Mouse (Mus musculus) neural tube, embryonic 11.5 days (tissue): ENCODE measurements at regions not wholly inside any gene's neighbourhood (a gene's known extent, or its start where the extent isn't known, plus 50 kb on each side); places are given as distances from the start of the nearest gene placed in this dataset.
"Not testable (repeated sequence)": the region's sequence is repeated elsewhere in the genome, so short reads cannot be mapped to it uniquely, and the experiment has no call there.

Experiments
- ATAC-seq: fragments of 200-750 bp; cut with Nextera tagmentation; 2 replicates; pipeline ENCODE4 v1.8.0; 2017; ENCODE audit warnings: moderate number of reproducible peaks, mild to moderate bottlenecking, moderate TSS enrichment, moderate library complexity; ENCODE audit not compliant: insufficient read depth, low FRiP score, low TSS enrichment
- DNase-seq: peaks from one replicate; pipeline ENCODE4 v3.0.0-alpha.2; 2015; ENCODE audit warnings: low spot score
- H3K27ac ChIP-seq: fragments of 300-500 bp; sonication (generic); 2 replicates; pipeline ENCODE4 v1.5.1; 2014; ENCODE audit warnings: low read depth, mild to moderate bottlenecking, low read length
- H3K27me3 ChIP-seq: fragments of 300-500 bp; sonication (generic); 2 replicates; pipeline ENCODE4 v1.6.1; 2014; ENCODE audit warnings: mild to moderate bottlenecking, low read length, mixed read lengths; ENCODE audit not compliant: control insufficient read depth, insufficient read depth
- H3K36me3 ChIP-seq: fragments of 300-500 bp; sonication (generic); 2 replicates; pipeline ENCODE4 v1.6.1; 2014; ENCODE audit warnings: mild to moderate bottlenecking, low read length, moderate library complexity, mixed read lengths; ENCODE audit not compliant: control insufficient read depth, insufficient read depth
- H3K4me1 ChIP-seq: fragments of 300-500 bp; sonication (generic); 2 replicates; pipeline ENCODE4 v1.6.1; 2014; ENCODE audit warnings: low read length, mixed read lengths; ENCODE audit not compliant: control insufficient read depth, insufficient read depth
- H3K4me2 ChIP-seq: fragments of 300-500 bp; sonication (generic); 2 replicates; pipeline ENCODE4 v1.6.1; 2014; ENCODE audit warnings: low read depth, mild to moderate bottlenecking, moderate library complexity
- H3K4me3 ChIP-seq: fragments of 300-500 bp; sonication (generic); 2 replicates; pipeline ENCODE4 v1.5.1; 2014; ENCODE audit warnings: low read depth, low read length
- H3K9ac ChIP-seq: fragments of 300-500 bp; sonication (generic); 2 replicates; pipeline ENCODE4 v1.6.1; 2014; ENCODE audit warnings: mild to moderate bottlenecking, low read length
- H3K9me3 ChIP-seq: fragments of 300-500 bp; sonication (generic); 2 replicates; pipeline ENCODE4 v1.6.1; 2016; ENCODE audit warnings: low read length; ENCODE audit not compliant: control insufficient read depth
- WGBS: fragments of 180-500 bp; shearing (Covaris S2); extraction: QIAGEN DNeasy Blood & Tissue Kit; methylation state at CpG from one replicate; pipeline ENCODE4 v1.1.7; 2014; 5-methylcytosine and 5-hydroxymethylcytosine counted together

DNA sequence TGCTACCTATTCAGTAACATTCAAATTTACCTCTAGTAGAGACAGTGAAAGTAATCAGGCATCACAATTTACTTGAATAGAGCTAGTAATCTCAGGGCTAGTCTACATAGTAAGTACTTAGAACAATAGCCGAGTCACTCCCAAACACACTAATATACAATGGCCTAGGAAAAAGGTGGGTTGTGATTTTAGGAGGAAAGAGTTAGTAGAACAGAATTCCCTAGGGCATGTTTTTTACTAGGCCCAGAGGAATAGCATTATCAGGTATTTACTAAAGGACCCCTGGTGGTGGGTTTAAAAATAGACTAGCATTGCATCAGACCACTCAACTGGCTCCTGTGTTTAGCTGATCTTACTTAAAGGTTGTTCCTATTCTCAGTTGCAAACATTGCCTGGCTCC is 535.8 kb downstream of the Mat2b start:
- not testable (repeated sequence) for DNase-seq, ATAC-seq
- 85% methylated on average over 1 of the region's 1 CpGs for WGBS

DNA sequence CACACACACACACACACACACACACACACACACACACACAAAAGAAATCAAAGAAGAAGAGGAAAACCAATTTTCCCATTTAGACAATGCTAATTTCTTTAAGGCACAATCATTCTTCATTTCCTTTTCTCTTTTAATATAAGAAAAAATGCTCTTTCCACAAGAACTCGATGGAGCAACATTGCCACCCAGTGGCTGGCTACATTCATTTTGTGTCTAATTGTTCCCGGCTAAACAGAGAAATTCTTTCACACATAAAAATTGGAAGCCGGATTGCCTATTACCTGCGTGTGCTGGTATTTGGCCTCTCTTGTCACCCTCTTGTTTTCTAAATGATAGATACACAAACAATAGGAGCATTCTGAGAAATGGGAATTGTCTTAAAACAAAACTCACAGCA is 545.7 kb downstream of the Mat2b start:
- H3K27ac ChIP-seq, result no peak overlapping the region
- no peak overlapping the region for H3K9ac ChIP-seq
- no peaks in the 10 kb centered on the region for H3K9me3 ChIP-seq
- H3K36me3 ChIP-seq, result no peaks in the 10 kb centered on the region
- DNase-seq (peak; percentile 73), ATAC-seq (no peak)
- no peak overlapping the region for H3K4me2 ChIP-seq
- WGBS, result 28% methylated on average over 4 of the region's 4 CpGs
- no peak overlapping the region for H3K4me3 ChIP-seq
- no peaks in the 10 kb centered on the region for H3K27me3 ChIP-seq
- no peaks in the 10 kb centered on the region for H3K4me1 ChIP-seq

More for the DNA sequence above, 535.8 kb downstream of the Mat2b start:
- H3K27me3 ChIP-seq, H3K9me3 ChIP-seq, H3K4me2 ChIP-seq, H3K9ac ChIP-seq, H3K27ac ChIP-seq, H3K36me3 ChIP-seq, H3K4me1 ChIP-seq, H3K4me3 ChIP-seq: not testable (repeated sequence)

DNA sequence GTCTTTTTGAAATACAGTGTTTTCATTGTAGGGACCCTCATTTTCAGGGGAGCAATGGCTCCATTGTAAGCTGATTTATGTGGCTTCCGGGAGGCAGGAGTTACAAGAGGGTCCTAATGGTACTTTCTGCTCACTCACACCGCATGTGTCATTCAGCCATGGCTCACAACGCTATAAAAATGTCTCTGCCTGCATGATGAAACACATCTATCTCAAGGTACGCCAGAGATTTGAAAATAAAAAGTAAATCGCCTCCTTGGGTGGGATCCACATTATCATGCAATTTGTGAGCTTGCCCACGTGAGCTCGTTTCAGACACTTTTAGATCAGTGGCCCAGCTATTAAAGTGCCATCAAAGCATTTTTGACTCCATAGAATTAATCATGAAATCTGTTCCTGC is 557.2 kb downstream of the Mat2b start:
- Histone ChIP-seq H3K36me3 (no peaks in the 10 kb centered on the region), H3K4me3 (no peak overlapping the region), H3K9ac (no peak overlapping the region), H3K27me3 (no peaks in the 10 kb centered on the region), H3K4me1 (no peaks in the 10 kb centered on the region), H3K9me3 (no peaks in the 10 kb centered on the region), H3K4me2 (no peak overlapping the region), H3K27ac (no peak overlapping the region)
- 38% methylated on average over 7 of the region's 7 CpGs for WGBS
- ATAC-seq (no peak), DNase-seq (no peak)

DNA sequence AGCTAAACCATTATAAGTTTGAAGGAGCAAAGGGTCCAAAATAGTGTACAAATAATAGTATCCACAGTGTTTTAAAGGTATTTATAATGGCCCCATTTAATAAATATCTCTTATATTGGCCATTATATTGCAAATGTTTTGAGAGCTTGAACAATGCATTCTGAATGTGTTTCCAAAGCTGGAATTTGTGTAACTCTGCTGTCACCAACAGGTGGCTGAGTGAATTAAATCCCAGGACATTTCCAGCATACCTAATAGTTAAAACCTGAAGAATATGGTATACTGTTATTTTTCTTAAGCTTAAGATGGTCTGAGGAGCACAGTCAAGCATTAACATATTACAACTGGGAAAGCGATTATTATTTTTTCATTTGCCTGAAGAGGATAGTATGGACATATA is 592.4 kb downstream of the Mat2b start:
- Histone ChIP-seq H3K4me2 (no peak overlapping the region), H3K9me3 (no peaks in the 10 kb centered on the region), H3K9ac (no peak overlapping the region), H3K27ac (no peak overlapping the region), H3K27me3 (no peaks in the 10 kb centered on the region), H3K36me3 (no peaks in the 10 kb centered on the region), H3K4me1 (no peaks in the 10 kb centered on the region), H3K4me3 (no peak overlapping the region)
- 94% methylated on average over 1 of the region's 1 CpGs for WGBS
- ATAC-seq (no peak), DNase-seq (no peak)

DNA sequence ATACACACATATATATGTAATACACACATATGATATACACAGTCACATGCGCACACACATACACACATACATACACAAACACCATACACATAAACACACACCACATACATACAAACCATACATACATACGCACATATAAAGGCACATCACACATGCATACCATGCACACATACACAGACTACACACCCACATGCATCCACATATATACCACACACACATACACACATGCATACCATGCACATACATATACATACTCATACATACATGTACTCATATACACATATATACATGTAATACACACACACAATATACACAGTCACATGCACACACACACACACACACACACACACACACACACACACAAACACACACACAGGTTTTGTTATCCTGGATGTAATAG is 620.7 kb downstream of the Mat2b start:
- Histone ChIP-seq H3K4me2 (no peak overlapping the region), H3K27ac (no peak overlapping the region), H3K9me3 (no peaks in the 10 kb centered on the region), H3K9ac (no peak overlapping the region), H3K4me3 (no peak overlapping the region), H3K36me3 (no peaks in the 10 kb centered on the region), H3K27me3 (no peaks in the 10 kb centered on the region), H3K4me1 (no peaks in the 10 kb centered on the region)
- 94% methylated on average over 2 of the region's 2 CpGs for WGBS
- DNase-seq (no peak), ATAC-seq (no peak)

- WGBS, result 46% methylated on average over 1 of the region's 1 CpGs
These were observed 644.5 kb downstream of the Mat2b start for GRCm38 (mm10) chr11:40050503-40050902.

GRCm38 (mm10) chr11:40027511-40027910 is 667.5 kb downstream of the Mat2b start:
- DNase-seq (no peak), ATAC-seq (no peak)
- Histone ChIP-seq H3K27ac (no peak overlapping the region), H3K4me1 (no peaks in the 10 kb centered on the region; the same call in 1 of the 2 replicates), H3K27me3 (no peaks in the 10 kb centered on the region), H3K9me3 (no peaks in the 10 kb centered on the region), H3K4me2 (no peak overlapping the region), H3K4me3 (no peak overlapping the region), H3K9ac (no peak overlapping the region), H3K36me3 (no peaks in the 10 kb centered on the region)
- WGBS, result 78% methylated on average over 3 of the region's 3 CpGs

More at GRCm38 (mm10) chr11:40050503-40050902, 644.5 kb downstream of the Mat2b start:
- ATAC-seq (no peak), DNase-seq (no peak)
- Histone ChIP-seq H3K27ac (no peak overlapping the region), H3K4me1 (no peaks in the 10 kb centered on the region), H3K9me3 (no peaks in the 10 kb centered on the region), H3K4me2 (no peak overlapping the region), H3K9ac (no peak overlapping the region), H3K27me3 (no peaks in the 10 kb centered on the region), H3K4me3 (no peak overlapping the region), H3K36me3 (no peaks in the 10 kb centered on the region)

- no peaks in the 10 kb centered on the region for H3K4me1 ChIP-seq
- H3K4me3 ChIP-seq, result no peak overlapping the region
- WGBS, result 51% methylated on average over 2 of the region's 2 CpGs
- no peaks in the 10 kb centered on the region for H3K36me3 ChIP-seq
- H3K9ac ChIP-seq, result no peak overlapping the region
- ATAC-seq (peak; percentile 73; the same call in 1 of the 2 replicates), DNase-seq (no peak)
- no peak overlapping the region for H3K27ac ChIP-seq
- no peaks in the 10 kb centered on the region for H3K27me3 ChIP-seq
- H3K9me3 ChIP-seq, result no peaks in the 10 kb centered on the region
- no peak overlapping the region for H3K4me2 ChIP-seq
These were observed 695.5 kb downstream of the Mat2b start for GRCm38 (mm10) chr11:39999483-39999882.

DNA sequence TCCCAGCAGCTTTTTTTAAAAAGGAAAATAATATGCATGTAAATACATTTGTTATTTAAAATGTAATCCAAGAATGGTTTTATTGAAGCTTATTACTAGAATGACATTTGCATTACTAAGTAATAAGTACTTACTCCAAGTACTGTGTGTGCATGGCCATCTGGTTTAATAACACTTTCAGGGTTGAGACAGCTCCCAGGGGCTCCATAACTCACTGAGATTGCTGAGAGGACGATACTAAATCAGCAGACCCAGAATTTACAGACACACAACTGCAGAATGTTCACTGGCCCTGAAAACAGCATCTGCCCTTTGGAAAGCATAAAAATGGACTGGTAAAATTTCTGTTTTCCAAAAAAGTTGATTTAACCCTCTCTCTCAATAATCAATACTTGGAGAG is 696.4 kb downstream of the Mat2b start:
- H3K9ac ChIP-seq, result no peak overlapping the region
- DNase-seq, result peak; percentile 56
- H3K4me3 ChIP-seq, result no peak overlapping the region
- peak; percentile 61; the same call in 1 of the 2 replicates for ATAC-seq
- 13% methylated on average over 1 of the region's 1 CpGs for WGBS
- H3K36me3 ChIP-seq, result no peaks in the 10 kb centered on the region
- no peak overlapping the region for H3K27ac ChIP-seq
- H3K4me2 ChIP-seq, result no peak overlapping the region
- H3K4me1 ChIP-seq, result no peaks in the 10 kb centered on the region
- H3K27me3 ChIP-seq, result no peaks in the 10 kb centered on the region
- H3K9me3 ChIP-seq, result no peaks in the 10 kb centered on the region
